Mouse (Mus musculus): Measurements from ENCODE around the gene Ubxn7. TPM values are rescaled to one million over a fixed set of nuclear protein-coding genes. Genes with fewer than 3 reads are reported as not detected.

Gene Ubxn7
- polyA plus RNA-seq, 1 experiment from 2014 or later, result 30.3 TPM

GRCm38 (mm10) chr16:32345521-32345920, 13.5 kb downstream of the Ubxn7 start:
- Histone ChIP-seq H3K4me2 (replicated peaks; ENCODE audit: low read depth, low read length) (no peak overlapping the region), H3K4me1 (ENCODE audit: control insufficient read depth, insufficient read depth, low read length) (0 out of 2 replicates have a peak, but pooled peaks cover 2% of the 10 kb centered on the region), H3K36me3 (ENCODE audit: control insufficient read depth, insufficient read depth, low read length) (no peaks in the 10 kb centered on the region), H3K27ac (ENCODE audit: low read depth, low read length) (no peak overlapping the region), H3K9me3 (ENCODE audit: control insufficient read depth, low read length) (no peaks in the 10 kb centered on the region), H3K27me3 (ENCODE audit: control insufficient read depth, insufficient read depth, low read length) (no peaks in the 10 kb centered on the region), H3K4me3 (ENCODE audit: low read length) (no peak overlapping the region), H3K9ac (ENCODE audit: low read depth, low read length) (no peak overlapping the region)
- ATAC-seq (ENCODE audit: low FRiP score, low TSS enrichment), result no peak

- ATAC-seq (ENCODE audit: low FRiP score, low TSS enrichment), result no peak
- WGBS, result 86% methylated on average over 3 of the region's 3 CpGs
Measured at GRCm38 (mm10) chr16:32350776-32351175, 18.7 kb downstream of the Ubxn7 start.

GRCm38 (mm10) chr16:32363530-32363929, 31.5 kb downstream of the Ubxn7 start:
- Histone ChIP-seq H3K27me3 (ENCODE audit: control insufficient read depth, insufficient read depth, low read length) (no peaks in the 10 kb centered on the region), H3K27ac (ENCODE audit: low read depth, low read length) (no peak overlapping the region), H3K9me3 (ENCODE audit: control insufficient read depth, low read length) (no peaks in the 10 kb centered on the region), H3K36me3 (ENCODE audit: control insufficient read depth, insufficient read depth, low read length) (peaks cover 36% of the 10 kb centered on the region), H3K4me3 (ENCODE audit: low read length) (no peak overlapping the region), H3K4me1 (ENCODE audit: control insufficient read depth, insufficient read depth, low read length) (no peaks in the 10 kb centered on the region), H3K4me2 (replicated peaks; ENCODE audit: low read depth, low read length) (no peak overlapping the region), H3K9ac (ENCODE audit: low read depth, low read length) (no peak overlapping the region)
- ATAC-seq (ENCODE audit: low FRiP score, low TSS enrichment), result no peak
- WGBS, result 89% methylated on average over 2 of the region's 2 CpGs

More at GRCm38 (mm10) chr16:32350776-32351175, 18.7 kb downstream of the Ubxn7 start:
- H3K36me3 ChIP-seq (ENCODE audit: control insufficient read depth, insufficient read depth, low read length), result peaks cover 22% of the 10 kb centered on the region
- H3K9ac ChIP-seq (ENCODE audit: low read depth, low read length), result no peak overlapping the region
- no peak overlapping the region for H3K27ac ChIP-seq (ENCODE audit: low read depth, low read length)
- H3K4me2 ChIP-seq (replicated peaks; ENCODE audit: low read depth, low read length), result no peak overlapping the region
- H3K9me3 ChIP-seq (ENCODE audit: control insufficient read depth, low read length), result no peaks in the 10 kb centered on the region
- H3K4me1 ChIP-seq (ENCODE audit: control insufficient read depth, insufficient read depth, low read length), result no peaks in the 10 kb centered on the region
- H3K4me3 ChIP-seq (ENCODE audit: low read length), result no peak overlapping the region
- no peaks in the 10 kb centered on the region for H3K27me3 ChIP-seq (ENCODE audit: control insufficient read depth, insufficient read depth, low read length)

GRCm38 (mm10) chr16:32371351-32371750, 39.3 kb downstream of the Ubxn7 start:
- H3K9ac ChIP-seq (ENCODE audit: low read depth, low read length), result no peak overlapping the region
- H3K36me3 ChIP-seq (ENCODE audit: control insufficient read depth, insufficient read depth, low read length), result peaks cover 64% of the 10 kb centered on the region
- H3K4me1 ChIP-seq (ENCODE audit: control insufficient read depth, insufficient read depth, low read length), result no peaks in the 10 kb centered on the region

GRCm38 (mm10) chr16:32379575-32379974, 47.5 kb downstream of the Ubxn7 start:
- H3K9ac ChIP-seq (ENCODE audit: low read depth, low read length), result no peak overlapping the region
- H3K4me3 ChIP-seq (ENCODE audit: low read length), result no peak overlapping the region
- no peaks in the 10 kb centered on the region for H3K27me3 ChIP-seq (ENCODE audit: control insufficient read depth, insufficient read depth, low read length)
- no peak overlapping the region for H3K27ac ChIP-seq (ENCODE audit: low read depth, low read length)
- H3K4me2 ChIP-seq (replicated peaks; ENCODE audit: low read depth, low read length), result no peak overlapping the region
- H3K4me1 ChIP-seq (ENCODE audit: control insufficient read depth, insufficient read depth, low read length), result no peaks in the 10 kb centered on the region
- WGBS, result 97% methylated on average over 2 of the region's 2 CpGs
- no peak for ATAC-seq (ENCODE audit: low FRiP score, low TSS enrichment)
- H3K9me3 ChIP-seq (ENCODE audit: control insufficient read depth, low read length), result no peaks in the 10 kb centered on the region
- H3K36me3 ChIP-seq (ENCODE audit: control insufficient read depth, insufficient read depth, low read length), result peaks cover 87% of the 10 kb centered on the region

More at GRCm38 (mm10) chr16:32371351-32371750, 39.3 kb downstream of the Ubxn7 start:
- Histone ChIP-seq H3K4me2 (replicated peaks; ENCODE audit: low read depth, low read length) (no peak overlapping the region), H3K9me3 (ENCODE audit: control insufficient read depth, low read length) (no peaks in the 10 kb centered on the region), H3K4me3 (ENCODE audit: low read length) (no peak overlapping the region), H3K27me3 (ENCODE audit: control insufficient read depth, insufficient read depth, low read length) (no peaks in the 10 kb centered on the region), H3K27ac (ENCODE audit: low read depth, low read length) (no peak overlapping the region)
- 92% methylated on average over 4 of the region's 4 CpGs for WGBS
- ATAC-seq (ENCODE audit: low FRiP score, low TSS enrichment), result no peak

- no peak overlapping the region for H3K4me3 ChIP-seq (ENCODE audit: low read length)
- H3K9me3 ChIP-seq (ENCODE audit: control insufficient read depth, low read length), result no peaks in the 10 kb centered on the region
- H3K9ac ChIP-seq (ENCODE audit: low read depth, low read length), result no peak overlapping the region
- no peaks in the 10 kb centered on the region for H3K4me1 ChIP-seq (ENCODE audit: control insufficient read depth, insufficient read depth, low read length)
- ATAC-seq (ENCODE audit: low FRiP score, low TSS enrichment), result no peak
- H3K27ac ChIP-seq (ENCODE audit: low read depth, low read length), result no peak overlapping the region
- H3K4me2 ChIP-seq (replicated peaks; ENCODE audit: low read depth, low read length), result no peak overlapping the region
- H3K27me3 ChIP-seq (ENCODE audit: control insufficient read depth, insufficient read depth, low read length), result no peaks in the 10 kb centered on the region
- H3K36me3 ChIP-seq (ENCODE audit: control insufficient read depth, insufficient read depth, low read length), result peaks cover 86% of the 10 kb centered on the region
Measured at GRCm38 (mm10) chr16:32382901-32383300, 50.8 kb downstream of the Ubxn7 start.

- Histone ChIP-seq H3K4me3 (ENCODE audit: low read length) (no peak overlapping the region), H3K9ac (ENCODE audit: low read depth, low read length) (no peak overlapping the region), H3K9me3 (ENCODE audit: control insufficient read depth, low read length) (no peaks in the 10 kb centered on the region), H3K4me1 (ENCODE audit: control insufficient read depth, insufficient read depth, low read length) (no peaks in the 10 kb centered on the region), H3K36me3 (ENCODE audit: control insufficient read depth, insufficient read depth, low read length) (peaks cover 69% of the 10 kb centered on the region), H3K27ac (ENCODE audit: low read depth, low read length) (no peak overlapping the region), H3K4me2 (replicated peaks; ENCODE audit: low read depth, low read length) (no peak overlapping the region), H3K27me3 (ENCODE audit: control insufficient read depth, insufficient read depth, low read length) (no peaks in the 10 kb centered on the region)
- 84% methylated on average over 2 of the region's 2 CpGs for WGBS
- no peak for ATAC-seq (ENCODE audit: low FRiP score, low TSS enrichment)
Measured at GRCm38 (mm10) chr16:32384885-32385284, 52.8 kb downstream of the Ubxn7 start.

- no peak for ATAC-seq (ENCODE audit: low FRiP score, low TSS enrichment)
- Histone ChIP-seq H3K27me3 (ENCODE audit: control insufficient read depth, insufficient read depth, low read length) (no peaks in the 10 kb centered on the region), H3K4me2 (replicated peaks; ENCODE audit: low read depth, low read length) (no peak overlapping the region), H3K4me3 (ENCODE audit: low read length) (no peak overlapping the region), H3K9me3 (ENCODE audit: control insufficient read depth, low read length) (no peaks in the 10 kb centered on the region), H3K36me3 (ENCODE audit: control insufficient read depth, insufficient read depth, low read length) (peaks cover 66% of the 10 kb centered on the region), H3K27ac (ENCODE audit: low read depth, low read length) (no peak overlapping the region), H3K4me1 (ENCODE audit: control insufficient read depth, insufficient read depth, low read length) (no peaks in the 10 kb centered on the region), H3K9ac (ENCODE audit: low read depth, low read length) (no peak overlapping the region)
- 86% methylated on average over 3 of the region's 3 CpGs for WGBS
Measured at GRCm38 (mm10) chr16:32386826-32387225, 54.8 kb downstream of the Ubxn7 start.

- ATAC-seq (ENCODE audit: low FRiP score, low TSS enrichment), result no peak
- Histone ChIP-seq H3K9me3 (ENCODE audit: control insufficient read depth, low read length) (no peaks in the 10 kb centered on the region), H3K27me3 (ENCODE audit: control insufficient read depth, insufficient read depth, low read length) (no peaks in the 10 kb centered on the region), H3K27ac (ENCODE audit: low read depth, low read length) (no peak overlapping the region), H3K9ac (ENCODE audit: low read depth, low read length) (no peak overlapping the region), H3K4me3 (ENCODE audit: low read length) (no peak overlapping the region), H3K4me1 (ENCODE audit: control insufficient read depth, insufficient read depth, low read length) (no peaks in the 10 kb centered on the region), H3K36me3 (ENCODE audit: control insufficient read depth, insufficient read depth, low read length) (peaks cover 50% of the 10 kb centered on the region), H3K4me2 (replicated peaks; ENCODE audit: low read depth, low read length) (no peak overlapping the region)
Measured at GRCm38 (mm10) chr16:32389049-32389448, 57.0 kb downstream of the Ubxn7 start.

- no peak for ATAC-seq (ENCODE audit: low FRiP score, low TSS enrichment)
- 76% methylated on average over 3 of the region's 3 CpGs for WGBS
- peaks cover 45% of the 10 kb centered on the region for H3K36me3 ChIP-seq (ENCODE audit: control insufficient read depth, insufficient read depth, low read length)
Measured at GRCm38 (mm10) chr16:32389841-32390240, 57.8 kb downstream of the Ubxn7 start.

More at GRCm38 (mm10) chr16:32389841-32390240, 57.8 kb downstream of the Ubxn7 start:
- Histone ChIP-seq H3K9me3 (ENCODE audit: control insufficient read depth, low read length) (no peaks in the 10 kb centered on the region), H3K4me1 (ENCODE audit: control insufficient read depth, insufficient read depth, low read length) (no peaks in the 10 kb centered on the region), H3K27me3 (ENCODE audit: control insufficient read depth, insufficient read depth, low read length) (no peaks in the 10 kb centered on the region), H3K4me3 (ENCODE audit: low read length) (no peak overlapping the region), H3K27ac (ENCODE audit: low read depth, low read length) (no peak overlapping the region), H3K9ac (ENCODE audit: low read depth, low read length) (no peak overlapping the region), H3K4me2 (replicated peaks; ENCODE audit: low read depth, low read length) (no peak overlapping the region)

Measured in kidney, embryonic 14.5 days (tissue).